Mouse (Mus musculus) ES-E14 (cell line): ENCODE results near the gene B230217C12Rik.

Experiments used
- HCFC1 ChIP-seq: IDR thresholded peaks from 2 replicates; pipeline ENCODE4 v1.6.1; 2012; ENCODE audit warnings: low read length, inconsistent platforms, borderline replicate concordance; ENCODE audit not compliant: insufficient read depth
- ZNF384 ChIP-seq: IDR thresholded peaks from 2 replicates; pipeline ENCODE4 v1.6.1; 2012; ENCODE audit warnings: low read depth, low read length, inconsistent platforms

DNA sequence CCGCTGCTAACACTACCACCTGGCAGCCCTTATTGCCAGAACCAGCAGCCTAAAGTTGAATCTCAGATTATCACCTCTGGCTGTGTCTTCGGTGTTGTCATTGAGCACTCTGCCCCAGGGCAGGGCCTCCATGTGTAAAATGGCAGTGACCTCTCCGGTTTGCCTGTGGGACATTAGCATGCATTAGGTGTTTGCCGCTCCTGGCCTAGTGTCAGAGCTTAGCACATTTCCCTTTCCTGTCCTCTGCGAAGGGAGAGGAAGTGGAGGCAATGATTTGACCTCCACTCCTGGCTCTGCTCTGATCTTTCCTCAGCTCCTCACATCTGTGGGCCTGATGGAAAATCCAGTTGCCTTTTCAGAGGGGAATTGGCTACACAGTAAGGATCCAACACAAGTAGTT, 20.7 kb upstream of the B230217C12Rik start:
- TF ChIP-seq HCFC1 (no peak), ZNF384 (no peak)
